Mouse (Mus musculus): ENCODE measurements around the gene Mrpl43. TPM values are rescaled to one million over a fixed set of nuclear protein-coding genes. Genes with fewer than 3 reads are reported as not detected.

Gene Mrpl43
- total and polyA plus RNA-seq, 3 experiments = 63.5 to 75.1 (median 72.7) TPM

- no peak overlapping the region for H3K9ac ChIP-seq (ENCODE audit: insufficient read depth, low read depth)
- no peak for TF ChIP-seq GABPA (IDR thresholded peaks at IDR 0.05; ENCODE audit: insufficient replicate concordance, low read depth, low read length)
- no peak for TF ChIP-seq ELF1 (IDR thresholded peaks at IDR 0.05; ENCODE audit: low read depth, low read length)
- no peak for TF ChIP-seq KAT2A (IDR thresholded peaks at IDR 0.05; ENCODE audit: insufficient replicate concordance, low read length)
- no peak for TF ChIP-seq E2F4 (IDR thresholded peaks at IDR 0.05; ENCODE audit: insufficient replicate concordance, low read depth, low read length)
- TF ChIP-seq SIN3A (IDR thresholded peaks at IDR 0.05; ENCODE audit: low read length) = no peak
- TF ChIP-seq MAFK (IDR thresholded peaks at IDR 0.05; ENCODE audit: insufficient replicate concordance, low read length) = no peak
- no peak for TF ChIP-seq PAX5 (IDR thresholded peaks at IDR 0.05; ENCODE audit: low read length)
- H3K36me3 ChIP-seq (replicated peaks in 1 of 2; ENCODE audit: control insufficient read depth in 1 of 2, insufficient read depth in 1 of 2, low read length in 1 of 2) = peaks cover 0 to 43% of the 10 kb centered on the region in 2 experiments
- no peaks in the 10 kb centered on the region for H3K27me3 ChIP-seq (replicated peaks)
- H3K4me2 ChIP-seq (ENCODE audit: insufficient read depth, low read depth, poor library complexity, severe bottlenecking) = no peak overlapping the region
- dilution Hi-C loops (cut with MboI; ENCODE audit: extremely low pct_ligation_motif_present, extremely low pct_unique_long_range_greater_than_20kb, low sequenced_read_pairs) = no loop called here
- no peak overlapping the region for H3K4me3 ChIP-seq (replicated peaks in 1 of 3; ENCODE audit: low read depth in 2 of 3, low read length in 2 of 3, poor library complexity in 1 of 3)
- no peaks in the 10 kb centered on the region for H3K79me2 ChIP-seq (replicated peaks; ENCODE audit: control insufficient read depth, extremely low read depth, insufficient read depth, poor library complexity, severe bottlenecking)
- peaks cover 4 to 17% of the 10 kb centered on the region in 2 experiments; a peak in 3 of 4 replicates for H3K4me1 ChIP-seq (ENCODE audit: control insufficient read depth in 1 of 2, insufficient read depth in 2 of 2)
- no peak overlapping the region for H3K27ac ChIP-seq (ENCODE audit: insufficient read depth, low read depth)
- no peak for DNase-seq (ENCODE audit: extremely low read depth)
- H3K9me3 ChIP-seq (replicated peaks; ENCODE audit: low read length) = no peaks in the 10 kb centered on the region
- in situ Hi-C loops (cut with MboI; ENCODE audit: low pct_ligation_motif_present, low pct_unique_long_range_greater_than_20kb, low sequenced_read_pairs) = no loop called here
These were observed 16.4 kb downstream of the Mrpl43 start for GRCm38 (mm10) chr19:44989567-44990495.

DNA sequence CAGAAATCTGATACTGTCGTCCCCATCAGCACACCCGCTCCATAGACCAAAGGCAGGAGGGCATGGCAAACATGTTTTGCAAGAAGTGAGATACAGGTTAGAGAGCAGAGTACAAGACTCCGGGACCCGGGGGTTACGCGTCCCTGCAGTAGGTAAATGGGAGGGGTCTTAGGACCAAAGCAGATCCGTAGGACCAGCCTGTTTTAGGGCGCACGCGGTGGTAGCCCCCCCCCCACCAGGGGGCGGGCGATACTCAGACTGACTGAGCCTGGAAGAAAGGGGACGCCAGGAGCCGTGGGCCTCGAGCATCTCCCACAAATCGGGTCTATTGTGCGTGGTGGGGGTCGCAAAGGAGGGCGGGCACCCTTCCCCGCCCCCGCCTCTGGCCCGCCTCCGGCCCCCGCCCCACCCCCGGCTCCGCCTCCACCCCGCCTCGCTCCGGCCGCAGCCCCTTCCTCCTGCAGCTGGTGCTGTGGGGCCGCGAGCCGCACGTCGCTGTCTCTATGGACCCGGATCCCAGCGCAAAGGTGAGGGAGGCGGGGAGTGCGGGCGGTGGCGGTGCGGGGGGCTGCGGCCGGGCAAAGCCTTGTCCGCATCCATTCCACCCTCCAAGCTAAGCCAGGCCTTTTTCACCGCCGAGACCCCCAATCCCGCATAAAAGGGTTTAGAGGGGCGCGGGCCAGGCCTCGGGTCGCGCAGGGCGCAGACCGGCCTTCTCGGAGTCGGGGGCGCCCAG is 17.2 kb downstream of the Mrpl43 start, which contains the start of gene Sema4g:
TSS of gene Sema4g (plus strand) at position 271 of the 736 bp plus-strand sequence.
- Histone ChIP-seq H3K27ac (ENCODE audit: insufficient read depth, low read depth) (no peak within 1 kb of the TSS), H3K9me3 (replicated peaks; ENCODE audit: low read length) (no peaks in the 10 kb centered on the region), H3K79me2 (replicated peaks; ENCODE audit: control insufficient read depth, extremely low read depth, insufficient read depth, poor library complexity, severe bottlenecking) (no peaks in the 10 kb centered on the region), H3K9ac (ENCODE audit: insufficient read depth, low read depth) (no peak within 1 kb of the TSS), H3K4me3 (replicated peaks in 1 of 3; ENCODE audit: low read depth in 2 of 3, low read length in 2 of 3, poor library complexity in 1 of 3) (no peak within 1 kb of the TSS), H3K36me3 (replicated peaks in 1 of 2; ENCODE audit: control insufficient read depth in 1 of 2, insufficient read depth in 1 of 2, low read length in 1 of 2) (peaks cover 0 to 46% of the 10 kb centered on the region in 2 experiments), H3K4me2 (ENCODE audit: insufficient read depth, low read depth, poor library complexity, severe bottlenecking) (no peak within 1 kb of the TSS), H3K27me3 (replicated peaks) (no peaks in the 10 kb centered on the region), H3K4me1 (ENCODE audit: control insufficient read depth in 1 of 2, insufficient read depth in 2 of 2) (peaks cover 4 to 20% of the 10 kb centered on the region in 2 experiments; a peak in 3 of 4 replicates)
- in situ Hi-C loops (cut with MboI; ENCODE audit: low pct_ligation_motif_present, low pct_unique_long_range_greater_than_20kb, low sequenced_read_pairs) = no loop called here
- no peak for DNase-seq (ENCODE audit: extremely low read depth)
- dilution Hi-C loops (cut with MboI; ENCODE audit: extremely low pct_ligation_motif_present, extremely low pct_unique_long_range_greater_than_20kb, low sequenced_read_pairs) = no loop called here
- TF ChIP-seq KAT2A (IDR thresholded peaks at IDR 0.05; ENCODE audit: insufficient replicate concordance, low read length) (no peak), JUND (conservative IDR thresholded peaks at IDR 0.05; ENCODE audit: low read depth, low read length) (no peak), USF2 (conservative IDR thresholded peaks at IDR 0.05; ENCODE audit: low read depth, low read length) (no peak), SIN3A (IDR thresholded peaks at IDR 0.05; ENCODE audit: low read length) (no peak), POLR2AphosphoS2 (IDR thresholded peaks at IDR 0.05; ENCODE audit: low read depth, low read length) (no peak), USF1 (IDR thresholded peaks at IDR 0.05; ENCODE audit: low read depth, low read length) (no peak), TBP (conservative IDR thresholded peaks at IDR 0.05; ENCODE audit: low read depth, low read length) (no peak), MEF2A (IDR thresholded peaks at IDR 0.05; ENCODE audit: borderline replicate concordance, low read depth, low read length) (no peak), SMC3 (IDR thresholded peaks at IDR 0.05; ENCODE audit: low read depth, low read length) (no peak), ZKSCAN1 (IDR thresholded peaks at IDR 0.05; ENCODE audit: borderline replicate concordance, low read depth, low read length) (no peak)

Data from CH12.LX (cell line).